Mouse (Mus musculus): ENCODE measurements around the gene Btbd18.

DNA sequence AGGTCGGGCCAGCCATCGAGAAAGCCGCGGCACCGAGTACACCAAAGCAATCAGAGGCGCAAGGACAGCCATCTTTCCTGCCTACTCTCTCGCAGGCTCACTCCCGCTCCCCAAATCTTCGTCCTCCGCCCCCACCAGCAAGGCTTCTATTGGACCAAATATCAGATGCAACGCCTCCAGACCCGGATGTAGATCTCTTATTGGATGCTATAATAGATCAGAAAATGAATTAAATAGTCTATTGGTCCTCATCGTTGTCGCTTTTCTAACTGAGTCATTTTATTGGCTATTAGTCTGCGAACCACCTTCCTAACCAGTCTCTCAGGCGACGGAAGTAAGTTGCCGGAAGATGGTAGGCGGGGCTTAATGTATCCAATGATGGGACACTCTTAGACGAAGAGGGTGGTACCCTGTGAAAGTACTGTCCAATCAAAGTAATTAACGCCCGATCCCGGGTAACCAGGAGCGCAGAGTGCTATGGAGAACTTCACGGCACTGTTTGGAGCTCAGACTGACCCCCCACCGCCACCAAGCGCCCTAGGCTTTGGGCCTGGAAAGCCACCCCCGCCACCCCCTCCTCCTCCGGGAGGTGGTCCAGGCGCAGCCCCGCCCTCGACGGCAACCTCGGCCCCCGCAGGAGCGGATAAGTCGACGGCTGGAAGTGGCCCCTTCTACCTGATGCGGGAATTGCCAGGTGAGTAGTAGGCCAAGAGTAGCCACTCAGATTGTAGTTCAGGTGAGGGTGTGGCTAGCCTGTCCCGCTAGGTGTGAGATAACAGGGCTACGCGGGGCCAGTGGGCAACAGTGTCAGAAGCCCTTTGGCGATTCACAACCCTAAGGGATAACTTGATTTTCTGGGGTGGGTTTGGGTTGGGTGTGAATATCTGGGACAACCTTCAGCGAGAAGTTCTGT is 19.3 kb downstream of the Btbd18 start, which contains the start of the genes Gm28635 and Med19:
- no peak for TF ChIP-seq CTCF (IDR thresholded peaks at IDR 0.05; ENCODE audit: control insufficient read depth, insufficient read depth, low read length)
- peak; percentile 44; the same call in 1 of the 2 replicates for TF ChIP-seq POLR2A (IDR thresholded peaks at IDR 0.05; ENCODE audit: borderline replicate concordance, control insufficient read depth, low read depth, low read length)

Data from bone marrow, adult 2 months (tissue).